ENCODE assay signal across 13 mouse cellular contexts in genomic region chr10:60186191-60186945, GRCm38 (mm10). TPM values are rescaled to one million over a fixed set of nuclear protein-coding genes. Genes with fewer than 3 reads are reported as not detected.
A peak's percentile ranks its signal among the peaks of the same experiment; 100 is the strongest.
DNase-seq lines count a peak whose midpoint lies in the region; ATAC-seq lines count a peak whose summit lies in the region.
"Had no signal": no experiment of that assay in that cellular context is flagged by ENCODE, and none has a peak within 500 bp of the region (broad histone marks: within the 10 kb centered on the region; RNA-seq: fewer than 3 reads in every experiment).

No protein-coding gene starts in this region.

- intact Hi-C loops in left cerebral cortex, postnatal 4 days (cut with DNase I): no loop called here

- 0 out of 2 replicates have a peak, but pooled peaks have one; percentile 40 for ATAC-seq in granulocyte monocyte progenitor cell, adult 5-6 weeks (replicated peaks; ENCODE audit: poor library complexity, severe bottlenecking)
- ATAC-seq in inflammation-experienced regulatory T-cells, adult 6 months: no peak

- DNase-seq in left cerebral cortex, postnatal 4 days: peak; percentile 35
- no peak for DNase-seq in left cerebral cortex, adult 11 months (ENCODE audit: low spot score)
- peak; percentile 50 to 58 for DNase-seq in adrenal gland, postnatal 36 days
- DNase-seq in lung, postnatal 10 days: peak; percentile 36
- DNase-seq in kidney, postnatal 25 days: no peak
- DNase-seq in ovary, postnatal 10 days (ENCODE audit: low spot score): no peak
- DNase-seq: gastrocnemius, postnatal 10 days; kidney, adult 11 months; right cerebral cortex, postnatal 4 days; thymus, adult 2 months had no signal

RNA-seq across cellular contexts. Expression of gene Chst3, which starts 32.7 kb away (rescaled TPM):
- 1 to 10 TPM; 2.6 to 2.8 TPM for total RNA-seq in left cerebral cortex, postnatal 4 days (2021)
- total RNA-seq in adrenal gland, postnatal 36 days (2021): 1 to 10 TPM in 1 of 2 experiments, under 1 TPM in 1; 0.76 to 1.4 TPM
- not detected in 2 replicates for total RNA-seq in granulocyte monocyte progenitor cell, adult 5-6 weeks (2014; fragmentation: Nextera tagmentation)
- not detected in 2 replicates for total RNA-seq in granulocyte monocyte progenitor cell, adult 5-6 weeks (2017)
- under 1 TPM in 2 of 3 experiments, not detected in 1; 0.36 to 0.40 TPM for polyA plus RNA-seq in inflammation-experienced regulatory T-cells, adult 6 months (2017; shearing (Covaris generic))
- polyA plus RNA-seq: G1E had no signal

Comparison
In these comparisons a context has a peak if more than half of its experiments do, and no peak if none do; other contexts are left out.
1. DNase-seq: peak in left cerebral cortex, postnatal 4 days (single experiment), adrenal gland, postnatal 36 days (2 of 2) and lung, postnatal 10 days (single experiment); none in left cerebral cortex, adult 11 months (single experiment), kidney, postnatal 25 days (0 of 2) and ovary, postnatal 10 days (single experiment).